Mouse (Mus musculus): ENCODE results near the gene Tmem51. TPM values are rescaled to one million over a fixed set of nuclear protein-coding genes. Genes with fewer than 3 reads are reported as not detected.

The Tmem51 gene
- total and polyA plus RNA-seq, 3 experiments, result not detected

DNA sequence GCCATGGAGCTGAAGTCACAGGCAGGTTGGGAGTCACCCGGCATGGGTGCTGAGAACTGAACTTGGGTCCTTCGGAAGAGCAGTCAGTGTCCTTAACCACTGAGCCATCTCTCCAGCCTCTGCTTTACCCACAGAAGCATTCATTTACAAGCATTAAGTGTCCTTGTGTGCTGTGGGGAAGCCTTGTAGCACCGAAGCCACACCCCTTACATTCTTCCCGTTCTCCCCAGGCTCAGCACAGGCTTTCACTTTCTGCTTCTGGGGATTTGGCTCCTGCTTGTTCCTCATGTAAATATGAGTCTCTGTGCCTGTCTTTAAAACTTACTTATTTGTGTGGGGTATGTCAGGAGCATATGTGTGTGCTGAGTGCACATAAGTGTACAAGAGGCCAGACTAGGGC lies 60.9 kb downstream of the Tmem51 start:
- DNase-seq (ENCODE audit: low read depth, low spot score), result no peak
- Histone ChIP-seq H3K27ac (ENCODE audit: control insufficient read depth, low read depth, low read length) (no peak overlapping the region), H3K9me3 (replicated peaks; ENCODE audit: insufficient read depth, low read length) (no peaks in the 10 kb centered on the region), H3K27me3 (ENCODE audit: control insufficient read depth in 1 of 2, insufficient read depth in 2 of 2, low read length in 2 of 2) (no peaks in the 10 kb centered on the region), H3K9ac (ENCODE audit: control insufficient read depth, low read depth, low read length, poor library complexity, severe bottlenecking) (no peak overlapping the region), H3K36me3 (ENCODE audit: control insufficient read depth in 1 of 2, insufficient read depth in 2 of 2, low read length in 2 of 2) (no peaks in the 10 kb centered on the region), H3K4me1 (ENCODE audit: control insufficient read depth in 1 of 2, insufficient read depth in 2 of 2, low read length in 2 of 2) (no peaks in the 10 kb centered on the region), H3K79me2 (ENCODE audit: control insufficient read depth, insufficient read depth, low read length, poor library complexity) (no peaks in the 10 kb centered on the region), H3K4me3 (ENCODE audit: control insufficient read depth in 1 of 2, insufficient read depth in 1 of 2, low read depth in 2 of 2, low read length in 2 of 2) (no peak overlapping the region)
- TF ChIP-seq TCF12 (IDR thresholded peaks at IDR 0.05; ENCODE audit: low read depth, low read length) (no peak), CHD1 (IDR thresholded peaks at IDR 0.05; ENCODE audit: low read depth, low read length) (no peak), CTCF (IDR thresholded peaks at IDR 0.05 in 2 of 3, conservative IDR thresholded peaks at IDR 0.05 in 1 of 3; ENCODE audit: control insufficient read depth in 1 of 3, insufficient read depth in 1 of 3, low read depth in 2 of 3, low read length in 3 of 3, poor library complexity in 1 of 3, severe bottlenecking in 1 of 3) (no peak), UBTF (IDR thresholded peaks at IDR 0.05; ENCODE audit: borderline replicate concordance, insufficient read depth, low read depth, low read length) (no peak), TBP (IDR thresholded peaks at IDR 0.05; ENCODE audit: low read depth, low read length) (no peak), TAL1 (IDR thresholded peaks at IDR 0.05; ENCODE audit: low read length) (no peak), USF2 (IDR thresholded peaks at IDR 0.05; ENCODE audit: borderline replicate concordance in 1 of 2, insufficient read depth in 1 of 2, low read depth in 1 of 2, low read length in 2 of 2) (no peak), SIN3A (IDR thresholded peaks at IDR 0.05; ENCODE audit: low read length) (no peak), ETS1 (IDR thresholded peaks at IDR 0.05; ENCODE audit: low read depth, low read length) (no peak)

- H3K27me3 ChIP-seq (ENCODE audit: control insufficient read depth in 1 of 2, insufficient read depth in 2 of 2, low read length in 2 of 2), result no peaks in the 10 kb centered on the region
- H3K79me2 ChIP-seq (ENCODE audit: control insufficient read depth, insufficient read depth, low read length, poor library complexity), result no peaks in the 10 kb centered on the region
- TF ChIP-seq MEF2A (IDR thresholded peaks at IDR 0.05; ENCODE audit: extremely low read depth, insufficient replicate concordance, low read depth, low read length, poor library complexity, severe bottlenecking), result no peak
- no peaks in the 10 kb centered on the region for H3K36me3 ChIP-seq (ENCODE audit: control insufficient read depth in 1 of 2, insufficient read depth in 2 of 2, low read length in 2 of 2)
- no peak overlapping the region for H3K4me3 ChIP-seq (ENCODE audit: control insufficient read depth in 1 of 2, insufficient read depth in 1 of 2, low read depth in 2 of 2, low read length in 2 of 2)
- H3K9ac ChIP-seq (ENCODE audit: control insufficient read depth, low read depth, low read length, poor library complexity, severe bottlenecking), result no peak overlapping the region
- no peaks in the 10 kb centered on the region for H3K4me1 ChIP-seq (ENCODE audit: control insufficient read depth in 1 of 2, insufficient read depth in 2 of 2, low read length in 2 of 2)
- DNase-seq (ENCODE audit: low read depth, low spot score), result no peak
- no peaks in the 10 kb centered on the region for H3K9me3 ChIP-seq (replicated peaks; ENCODE audit: insufficient read depth, low read length)
- H3K27ac ChIP-seq (ENCODE audit: control insufficient read depth, low read depth, low read length), result no peak overlapping the region
Measured at GRCm38 (mm10) chr4:142017686-142018085, 66.4 kb downstream of the Tmem51 start.

GRCm38 (mm10) chr4:142014659-142015608 lies 69.2 kb downstream of the Tmem51 start, which contains the start of gene Fhad1:
Fhad1 (minus strand) TSS chr4:142015082.
- no peak within 1 kb of the TSS for H3K9ac ChIP-seq (ENCODE audit: control insufficient read depth, low read depth, low read length, poor library complexity, severe bottlenecking)
- H3K4me3 ChIP-seq (ENCODE audit: control insufficient read depth in 1 of 2, insufficient read depth in 1 of 2, low read depth in 2 of 2, low read length in 2 of 2), result no peak within 1 kb of the TSS
- H3K36me3 ChIP-seq (ENCODE audit: control insufficient read depth in 1 of 2, insufficient read depth in 2 of 2, low read length in 2 of 2), result no peaks in the 10 kb centered on the region
- TF ChIP-seq ZMIZ1 (IDR thresholded peaks at IDR 0.05; ENCODE audit: low read depth, low read length) (no peak), ZNF384 (IDR thresholded peaks at IDR 0.05; ENCODE audit: low read depth, low read length) (no peak), MAX (IDR thresholded peaks at IDR 0.05; ENCODE audit: low read length) (no peak), USF2 (IDR thresholded peaks at IDR 0.05; ENCODE audit: borderline replicate concordance in 1 of 2, insufficient read depth in 1 of 2, low read depth in 1 of 2, low read length in 2 of 2) (no peak), CHD2 (IDR thresholded peaks at IDR 0.05; ENCODE audit: low read length) (no peak), MAFK (IDR thresholded peaks at IDR 0.05; ENCODE audit: borderline replicate concordance, low read depth, low read length) (no peak), POLR2AphosphoS5 (IDR thresholded peaks at IDR 0.05; ENCODE audit: borderline replicate concordance, low read depth, low read length) (no peak), BHLHE40 (IDR thresholded peaks at IDR 0.05; ENCODE audit: borderline replicate concordance, low read depth, low read length) (no peak), NRF1 (IDR thresholded peaks at IDR 0.05; ENCODE audit: insufficient read depth, low read depth, low read length, poor library complexity, severe bottlenecking) (no peak), SMC3 (IDR thresholded peaks at IDR 0.05; ENCODE audit: low read depth, low read length) (no peak), ELF1 (IDR thresholded peaks at IDR 0.05; ENCODE audit: low read depth, low read length) (no peak), HCFC1 (IDR thresholded peaks at IDR 0.05; ENCODE audit: low read depth, low read length) (no peak)
- H3K9me3 ChIP-seq (replicated peaks; ENCODE audit: insufficient read depth, low read length), result no peaks in the 10 kb centered on the region
- no peaks in the 10 kb centered on the region for H3K79me2 ChIP-seq (ENCODE audit: control insufficient read depth, insufficient read depth, low read length, poor library complexity)
- H3K27me3 ChIP-seq (ENCODE audit: control insufficient read depth in 1 of 2, insufficient read depth in 2 of 2, low read length in 2 of 2), result no peaks in the 10 kb centered on the region
- no peak for DNase-seq (ENCODE audit: low read depth, low spot score)
- no peaks in the 10 kb centered on the region for H3K4me1 ChIP-seq (ENCODE audit: control insufficient read depth in 1 of 2, insufficient read depth in 2 of 2, low read length in 2 of 2)
- no peak within 1 kb of the TSS for H3K27ac ChIP-seq (ENCODE audit: control insufficient read depth, low read depth, low read length)

Data from MEL (cell line).